Comparison of ENCODE assay signal across 10 mouse cellular contexts in the genomic region with DNA sequence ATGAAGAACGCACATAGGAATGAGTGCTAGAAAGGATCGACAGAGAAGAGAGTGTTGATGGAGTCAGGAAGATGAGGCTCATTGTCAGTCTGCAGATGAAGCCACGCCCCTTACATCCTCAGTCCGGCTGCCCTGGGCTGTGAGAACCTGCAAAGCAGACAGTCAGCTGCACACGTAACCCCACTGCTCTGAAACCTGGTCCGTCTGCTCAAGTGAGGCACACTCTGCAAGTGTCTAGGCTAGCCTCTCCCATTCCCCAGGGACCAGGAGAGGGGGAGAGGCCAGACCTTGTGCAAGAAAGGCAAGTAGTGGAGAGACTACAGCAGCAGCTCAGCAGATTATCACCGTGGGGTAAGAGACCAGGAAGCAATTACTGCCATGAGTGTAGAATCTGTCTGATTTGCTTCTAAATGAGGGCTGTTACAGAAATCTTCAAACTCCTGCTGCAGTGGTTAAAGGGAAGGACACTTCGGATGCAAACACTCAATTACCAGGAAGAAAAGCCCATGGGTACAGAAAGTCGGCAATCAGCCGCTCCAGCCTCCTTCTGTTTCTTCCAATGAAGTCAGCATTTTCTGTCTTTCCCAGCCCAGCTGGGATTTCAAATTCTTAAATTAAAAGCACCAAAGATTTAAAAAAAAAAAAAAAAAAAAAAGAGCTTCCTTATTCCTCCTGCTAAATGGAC.
DNase-seq lines count a peak whose midpoint lies in the region; ATAC-seq and TF ChIP-seq lines count a peak whose summit lies in the region.
"Had no signal": no experiment of that assay in that cellular context is flagged by ENCODE, and none has a peak within 500 bp of the region (broad histone marks: within the 10 kb centered on the region; RNA-seq: fewer than 3 reads in every experiment).

No protein-coding gene starts in this region.

- no peak overlapping the region for H3K9ac ChIP-seq in hindbrain, embryonic 16.5 days (ENCODE audit: low read depth, low read length)
- H3K9ac ChIP-seq: liver, embryonic 13.5 days had no signal

- 41% methylated on average over 10 of the region's 10 CpGs for whole genome bisulfite sequencing in hindbrain, embryonic 16.5 days

- no peak overlapping the region for H3K4me3 ChIP-seq in layer of hippocampus, adult 2 months
- no peak overlapping the region for H3K4me3 ChIP-seq in hindbrain, embryonic 16.5 days (ENCODE audit: low read length)
- H3K4me3 ChIP-seq: liver, embryonic 13.5 days had no signal

- TF ChIP-seq CTCF in layer of hippocampus, adult 2 months (conservative IDR thresholded peaks at IDR 0.05) = no peak

- H3K36me3 ChIP-seq in hindbrain, embryonic 16.5 days (ENCODE audit: control insufficient read depth, insufficient read depth, low read length) = no peaks in the 10 kb centered on the region
- H3K36me3 ChIP-seq: liver, embryonic 13.5 days had no signal

- DNase-seq in layer of hippocampus, adult 2 months (ENCODE audit: low spot score in 2 of 2) = no peak
- no peak for DNase-seq in layer of hippocampus, adult 11-12 months (ENCODE audit: low spot score)
- peak; percentile 66 for DNase-seq in brain, adult 2 months (ENCODE audit: low read depth, low spot score)
- peak; percentile 63 for DNase-seq in retina, postnatal 1 day
- no peak for DNase-seq in adrenal gland, postnatal 10 days
- no peak for DNase-seq in right cerebral cortex, adult 2 months (ENCODE audit: low spot score in 2 of 2)
- DNase-seq: liver, embryonic 13.5 days had no signal

- no peaks in the 10 kb centered on the region for H3K27me3 ChIP-seq in hindbrain, embryonic 16.5 days (replicated peaks; ENCODE audit: control insufficient read depth, insufficient read depth, low read length)
- H3K27me3 ChIP-seq: liver, embryonic 13.5 days had no signal

- H3K4me1 ChIP-seq in hindbrain, embryonic 16.5 days (ENCODE audit: control insufficient read depth, insufficient read depth, low read depth, low read length) = peaks cover 20% of the 10 kb centered on the region
- H3K4me1 ChIP-seq: liver, embryonic 13.5 days had no signal

- no peak overlapping the region; the same call in 1 of the 2 replicates for H3K4me2 ChIP-seq in hindbrain, embryonic 16.5 days (ENCODE audit: low read length)
- H3K4me2 ChIP-seq: liver, embryonic 13.5 days had no signal

- peak overlapping the region; percentile 81 for H3K27ac ChIP-seq in layer of hippocampus, adult 2 months
- no peak overlapping the region for H3K27ac ChIP-seq in hindbrain, embryonic 16.5 days (ENCODE audit: low read depth, low read length)
- H3K27ac ChIP-seq: kidney, postnatal 0 days; liver, embryonic 13.5 days had no signal

- H3K9me3 ChIP-seq in hindbrain, embryonic 16.5 days (ENCODE audit: control insufficient read depth, low read length) = no peaks in the 10 kb centered on the region
- H3K9me3 ChIP-seq: liver, embryonic 13.5 days had no signal

- peak; percentile 45 for ATAC-seq in hindbrain, embryonic 16.5 days
- ATAC-seq in monocyte, adult 5-6 weeks (replicated peaks; ENCODE audit: insufficient number of reproducible peaks, low FRiP score, low TSS enrichment, poor library complexity, severe bottlenecking) = no peak

Comparison
In these comparisons a context has a peak if more than half of its experiments do, and no peak if none do; other contexts are left out.
1. DNase-seq: peak in brain, adult 2 months (single experiment) and retina, postnatal 1 day (single experiment); none in layer of hippocampus, adult 2 months (0 of 2), layer of hippocampus, adult 11-12 months (single experiment), adrenal gland, postnatal 10 days (single experiment) and right cerebral cortex, adult 2 months (0 of 2).